Mouse (Mus musculus): ENCODE results near the gene Nrd1. TPM values are rescaled to one million over a fixed set of nuclear protein-coding genes. Genes with fewer than 3 reads are reported as not detected.

Gene Nrd1
- polyA plus RNA-seq, 1 experiment from 2014 or later = 37.3 TPM

GRCm38 (mm10) chr4:109026543-109026942 is 26.1 kb downstream of the Nrd1 start:
- no peak overlapping the region for H3K4me2 ChIP-seq
- WGBS (ENCODE audit: insufficient replicate concordance) = 85% methylated on average over 3 of the region's 3 CpGs
- no peaks in the 10 kb centered on the region for H3K27me3 ChIP-seq
- DNase-seq (no peak), ATAC-seq (ENCODE audit: low read depth) (no peak)
- H3K4me3 ChIP-seq (replicated peaks) = no peak overlapping the region
- H3K9ac ChIP-seq = no peak overlapping the region
- 0 out of 2 replicates have a peak, but pooled peaks cover 2% of the 10 kb centered on the region for H3K4me1 ChIP-seq (replicated peaks)
- no peaks in the 10 kb centered on the region for H3K9me3 ChIP-seq (replicated peaks)
- H3K36me3 ChIP-seq = peaks cover 52% of the 10 kb centered on the region
- no peak overlapping the region for H3K27ac ChIP-seq

GRCm38 (mm10) chr4:109029857-109030256 is 29.4 kb downstream of the Nrd1 start:
- Histone ChIP-seq H3K4me3 (replicated peaks) (no peak overlapping the region), H3K36me3 (peaks cover 59% of the 10 kb centered on the region), H3K9ac (no peak overlapping the region), H3K4me2 (no peak overlapping the region), H3K9me3 (replicated peaks) (no peaks in the 10 kb centered on the region), H3K27me3 (no peaks in the 10 kb centered on the region), H3K27ac (no peak overlapping the region), H3K4me1 (replicated peaks) (0 out of 2 replicates have a peak, but pooled peaks cover under 1% of the 10 kb centered on the region)
- 83% methylated on average over 2 of the region's 2 CpGs for WGBS (ENCODE audit: insufficient replicate concordance)
- DNase-seq (no peak), ATAC-seq (ENCODE audit: low read depth) (no peak)

GRCm38 (mm10) chr4:109030266-109030665 is 29.8 kb downstream of the Nrd1 start:
- no peak overlapping the region for H3K9ac ChIP-seq
- no peaks in the 10 kb centered on the region for H3K27me3 ChIP-seq
- H3K4me1 ChIP-seq (replicated peaks) = no peaks in the 10 kb centered on the region
- H3K9me3 ChIP-seq (replicated peaks) = no peaks in the 10 kb centered on the region
- no peak overlapping the region for H3K4me3 ChIP-seq (replicated peaks)
- ATAC-seq (ENCODE audit: low read depth) (no peak), DNase-seq (no peak)
- WGBS (ENCODE audit: insufficient replicate concordance) = 89% methylated on average over 2 of the region's 2 CpGs
- no peak overlapping the region for H3K27ac ChIP-seq
- peaks cover 57% of the 10 kb centered on the region for H3K36me3 ChIP-seq
- no peak overlapping the region for H3K4me2 ChIP-seq

- 0 out of 2 replicates have a peak, but pooled peaks have one; percentile 53 for ATAC-seq (ENCODE audit: low read depth)
- no peaks in the 10 kb centered on the region for H3K27me3 ChIP-seq
- no peak overlapping the region for H3K27ac ChIP-seq
- DNase-seq = peak; percentile 67
- H3K9ac ChIP-seq = no peak overlapping the region
- H3K9me3 ChIP-seq (replicated peaks) = no peaks in the 10 kb centered on the region
- peaks cover 55% of the 10 kb centered on the region for H3K36me3 ChIP-seq
- H3K4me1 ChIP-seq (replicated peaks) = no peaks in the 10 kb centered on the region
- no peak overlapping the region for H3K4me2 ChIP-seq
- no peak overlapping the region for H3K4me3 ChIP-seq (replicated peaks)
Observed at GRCm38 (mm10) chr4:109036327-109036726, 35.9 kb downstream of the Nrd1 start.

GRCm38 (mm10) chr4:109042739-109043138 is 42.3 kb downstream of the Nrd1 start:
- Histone ChIP-seq H3K9ac (no peak overlapping the region), H3K27ac (no peak overlapping the region), H3K9me3 (replicated peaks) (no peaks in the 10 kb centered on the region), H3K36me3 (peaks cover 78% of the 10 kb centered on the region), H3K27me3 (no peaks in the 10 kb centered on the region), H3K4me3 (replicated peaks) (no peak overlapping the region), H3K4me2 (no peak overlapping the region), H3K4me1 (replicated peaks) (no peaks in the 10 kb centered on the region)
- no peak for ATAC-seq (ENCODE audit: low read depth)
- DNase-seq = no peak
- 47% methylated on average over 4 of the region's 4 CpGs for WGBS (ENCODE audit: insufficient replicate concordance)

- no peaks in the 10 kb centered on the region for H3K27me3 ChIP-seq
- peaks cover 82% of the 10 kb centered on the region for H3K36me3 ChIP-seq
- ATAC-seq (ENCODE audit: low read depth) (no peak), DNase-seq (no peak)
- no peak overlapping the region for H3K4me3 ChIP-seq (replicated peaks)
- no peak overlapping the region for H3K27ac ChIP-seq
- WGBS (ENCODE audit: insufficient replicate concordance) = 84% methylated on average over 5 of the region's 5 CpGs
- H3K4me1 ChIP-seq (replicated peaks) = no peaks in the 10 kb centered on the region
- no peaks in the 10 kb centered on the region for H3K9me3 ChIP-seq (replicated peaks)
- no peak overlapping the region for H3K9ac ChIP-seq
- H3K4me2 ChIP-seq = no peak overlapping the region
Observed at GRCm38 (mm10) chr4:109043294-109043693, 42.8 kb downstream of the Nrd1 start.

GRCm38 (mm10) chr4:109043756-109044155 is 43.3 kb downstream of the Nrd1 start:
- Histone ChIP-seq H3K4me2 (no peak overlapping the region), H3K4me1 (replicated peaks) (no peaks in the 10 kb centered on the region), H3K9me3 (replicated peaks) (no peaks in the 10 kb centered on the region), H3K27ac (no peak overlapping the region), H3K4me3 (replicated peaks) (no peak overlapping the region), H3K27me3 (no peaks in the 10 kb centered on the region), H3K9ac (no peak overlapping the region), H3K36me3 (peaks cover 83% of the 10 kb centered on the region)
- WGBS (ENCODE audit: insufficient replicate concordance) = 84% methylated on average over 5 of the region's 5 CpGs
- DNase-seq = no peak
- ATAC-seq (ENCODE audit: low read depth) = no peak

- no peak overlapping the region for H3K4me3 ChIP-seq (replicated peaks)
- ATAC-seq (ENCODE audit: low read depth) (no peak), DNase-seq (no peak)
- H3K4me1 ChIP-seq (replicated peaks) = 0 out of 2 replicates have a peak, but pooled peaks cover 5% of the 10 kb centered on the region
- peaks cover 75% of the 10 kb centered on the region for H3K36me3 ChIP-seq
- WGBS (ENCODE audit: insufficient replicate concordance) = 68% methylated on average over 4 of the region's 4 CpGs
- H3K9ac ChIP-seq = no peak overlapping the region
- H3K9me3 ChIP-seq (replicated peaks) = no peaks in the 10 kb centered on the region
- no peak overlapping the region for H3K27ac ChIP-seq
- H3K27me3 ChIP-seq = no peaks in the 10 kb centered on the region
- no peak overlapping the region for H3K4me2 ChIP-seq
Observed at GRCm38 (mm10) chr4:109048258-109048657, 47.8 kb downstream of the Nrd1 start.

GRCm38 (mm10) chr4:109052282-109052681 is 51.8 kb downstream of the Nrd1 start:
- ATAC-seq (ENCODE audit: low read depth) (peak; percentile 41; the same call in 1 of the 2 replicates), DNase-seq (no peak)
- Histone ChIP-seq H3K27me3 (no peaks in the 10 kb centered on the region), H3K9me3 (replicated peaks) (no peaks in the 10 kb centered on the region), H3K4me1 (replicated peaks) (0 out of 2 replicates have a peak, but pooled peaks cover 5% of the 10 kb centered on the region), H3K9ac (no peak overlapping the region), H3K4me2 (no peak overlapping the region), H3K27ac (0 out of 2 replicates have a peak overlapping the region, but pooled peaks have one; percentile 6), H3K4me3 (replicated peaks) (no peak overlapping the region), H3K36me3 (peaks cover 74% of the 10 kb centered on the region)
- WGBS (ENCODE audit: insufficient replicate concordance) = 70% methylated on average over 1 of the region's 1 CpGs

- 90% methylated on average over 9 of the region's 9 CpGs for WGBS (ENCODE audit: insufficient replicate concordance)
- H3K36me3 ChIP-seq = peaks cover 79% of the 10 kb centered on the region
- ATAC-seq (ENCODE audit: low read depth) (no peak), DNase-seq (no peak)
- H3K4me2 ChIP-seq = no peak overlapping the region
- H3K27ac ChIP-seq = no peak overlapping the region
- H3K4me1 ChIP-seq (replicated peaks) = 0 out of 2 replicates have a peak, but pooled peaks cover 5% of the 10 kb centered on the region
- H3K9me3 ChIP-seq (replicated peaks) = no peaks in the 10 kb centered on the region
- no peak overlapping the region for H3K9ac ChIP-seq
- no peak overlapping the region for H3K4me3 ChIP-seq (replicated peaks)
- H3K27me3 ChIP-seq = no peaks in the 10 kb centered on the region
Observed at GRCm38 (mm10) chr4:109054003-109054402, 53.5 kb downstream of the Nrd1 start.

GRCm38 (mm10) chr4:109056351-109056750 is 55.9 kb downstream of the Nrd1 start:
- Histone ChIP-seq H3K36me3 (peaks cover 80% of the 10 kb centered on the region), H3K9ac (no peak overlapping the region), H3K27ac (no peak overlapping the region), H3K27me3 (no peaks in the 10 kb centered on the region), H3K4me3 (replicated peaks) (no peak overlapping the region), H3K4me2 (no peak overlapping the region), H3K9me3 (replicated peaks) (no peaks in the 10 kb centered on the region), H3K4me1 (replicated peaks) (0 out of 2 replicates have a peak, but pooled peaks cover 3% of the 10 kb centered on the region)
- DNase-seq = no peak
- no peak for ATAC-seq (ENCODE audit: low read depth)
- 88% methylated on average over 7 of the region's 7 CpGs for WGBS (ENCODE audit: insufficient replicate concordance)

- ATAC-seq (ENCODE audit: low read depth) = no peak
- Histone ChIP-seq H3K4me1 (replicated peaks) (no peaks in the 10 kb centered on the region), H3K4me3 (replicated peaks) (no peak overlapping the region), H3K4me2 (no peak overlapping the region), H3K27ac (no peak overlapping the region), H3K9me3 (replicated peaks) (no peaks in the 10 kb centered on the region), H3K9ac (no peak overlapping the region), H3K27me3 (no peaks in the 10 kb centered on the region), H3K36me3 (peaks cover 85% of the 10 kb centered on the region)
- WGBS (ENCODE audit: insufficient replicate concordance) = 85% methylated on average over 8 of the region's 8 CpGs
- no peak for DNase-seq
Observed at GRCm38 (mm10) chr4:109057640-109058039, 57.2 kb downstream of the Nrd1 start.

Measured in liver, embryonic 13.5 days (tissue).